Mouse (Mus musculus): ENCODE measurements around the gene Ccdc182. TPM values are rescaled to one million over a fixed set of nuclear protein-coding genes. Genes with fewer than 3 reads are reported as not detected.

The Ccdc182 gene
- total RNA-seq (2021) (not detected), polyA plus RNA-seq (2012; rRNA removed) (not detected in 2 replicates)
- long read RNA-seq, result 0 reads

DNA sequence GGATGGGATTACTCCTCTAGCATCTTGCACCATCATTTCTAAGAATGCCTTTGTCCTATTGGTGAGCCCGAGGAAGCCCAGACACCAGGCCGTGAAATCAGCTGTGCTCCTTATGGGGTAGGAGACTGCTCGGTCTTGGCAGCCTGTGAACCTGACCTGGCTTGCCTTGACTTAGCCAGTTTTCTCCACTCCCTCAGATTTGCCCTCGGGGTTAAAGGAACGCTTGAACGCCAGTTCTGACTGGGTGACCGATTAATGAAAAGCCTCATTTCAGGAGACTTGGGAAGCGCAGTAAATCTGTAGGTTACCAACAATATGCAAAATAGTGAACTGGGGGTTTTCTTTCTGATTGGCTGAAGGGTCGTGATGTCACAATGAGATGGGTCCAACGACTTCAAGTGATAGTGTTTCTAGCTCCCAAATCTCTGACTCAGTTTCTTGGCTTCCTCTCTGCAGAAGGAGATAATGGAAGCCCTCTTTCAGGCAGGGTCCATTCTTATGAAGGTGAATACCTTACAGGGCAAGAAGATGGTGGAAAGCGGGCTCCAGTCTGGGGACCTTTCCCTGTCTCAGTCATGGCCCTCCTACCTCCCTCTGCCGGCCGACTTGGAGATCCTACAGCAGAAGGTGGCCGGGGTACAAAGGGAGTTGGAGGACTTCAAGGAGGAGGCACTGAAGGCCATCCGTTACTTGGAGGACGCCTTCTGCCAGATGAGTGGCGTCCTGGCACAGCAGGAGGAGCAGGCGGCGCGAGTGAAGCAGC, at the start of gene Ccdc182:
Ccdc182 (plus strand) TSS at position 428 of the 763 bp plus-strand sequence.
- no peak for DNase-seq

DNA sequence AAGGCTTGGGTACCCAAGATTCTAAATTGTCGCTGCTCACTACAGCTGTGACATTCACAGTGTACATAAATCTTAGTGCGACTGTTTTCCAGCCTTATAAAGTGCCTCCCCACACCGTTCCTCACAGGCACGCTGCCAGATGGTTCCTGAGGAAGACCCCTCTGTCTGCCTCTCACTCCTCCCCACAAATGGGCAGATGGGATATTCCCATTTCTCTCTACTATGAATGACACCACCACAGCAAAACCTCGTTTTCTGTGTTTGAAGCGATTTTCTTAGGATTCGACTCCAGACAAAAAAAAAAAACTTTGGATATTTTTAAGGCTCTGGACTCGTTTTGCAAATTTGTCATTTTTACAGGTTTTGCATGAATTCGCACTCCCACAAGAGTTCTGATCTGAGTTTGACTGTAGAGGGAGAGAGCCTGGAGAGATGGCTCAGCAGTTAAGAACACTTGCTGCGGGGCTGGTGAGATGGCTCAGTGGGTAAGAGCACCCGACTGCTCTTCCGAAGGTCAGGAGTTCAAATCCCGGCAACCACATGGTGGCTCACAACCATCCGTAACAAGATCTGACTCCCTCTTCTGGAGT, 48.2 kb upstream of the Ccdc182 start:
- DNase-seq, result no peak

GRCm38 (mm10) chr11:88248636-88249035, 45.2 kb upstream of the Ccdc182 start:
- no peak for DNase-seq

DNA sequence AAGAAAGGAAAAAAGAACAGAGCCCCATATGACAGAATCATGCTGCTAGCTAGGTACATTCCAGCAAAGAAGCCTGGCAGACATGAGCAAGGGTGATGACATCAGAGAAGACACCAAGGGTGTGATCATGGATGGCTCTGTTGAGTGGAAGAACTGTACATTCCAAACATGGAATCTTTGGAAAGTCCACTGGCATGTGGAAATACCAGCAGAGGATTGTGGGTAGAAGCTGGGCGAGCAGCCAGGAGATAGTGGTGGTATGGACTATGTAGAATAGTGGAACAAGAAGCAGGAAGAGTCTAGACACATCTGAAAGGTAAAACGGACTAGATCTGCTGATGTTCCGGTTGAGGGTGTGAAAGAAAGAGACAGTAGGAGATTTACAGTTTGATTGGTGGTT, 43.3 kb upstream of the Ccdc182 start:
- no peak for DNase-seq

DNA sequence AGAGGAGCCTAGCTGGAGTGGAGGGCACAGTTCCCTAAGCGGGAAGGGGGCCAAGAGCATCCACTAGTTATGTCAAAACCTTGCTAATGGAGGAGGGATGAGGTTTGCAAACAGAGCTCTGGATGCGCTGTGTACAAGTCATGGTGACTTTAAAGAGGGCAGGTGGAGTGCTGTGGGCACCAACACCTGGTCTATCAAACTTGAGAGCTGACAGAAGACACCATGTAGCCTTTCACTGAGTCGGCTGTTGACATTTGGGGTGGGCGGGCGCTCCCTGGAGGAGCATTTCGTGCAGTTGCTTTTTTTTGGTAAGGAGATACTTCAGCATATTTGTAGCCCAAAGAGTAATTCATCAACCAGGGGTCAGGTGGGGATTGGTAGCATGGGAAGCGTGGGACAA, 42.6 kb upstream of the Ccdc182 start:
- no peak for DNase-seq

- DNase-seq, result peak; percentile 89
These were observed 41.7 kb upstream of the Ccdc182 start for GRCm38 (mm10) chr11:88251972-88252766.

- no peak for DNase-seq
These were observed 40.9 kb upstream of the Ccdc182 start for GRCm38 (mm10) chr11:88252767-88253513.

DNA sequence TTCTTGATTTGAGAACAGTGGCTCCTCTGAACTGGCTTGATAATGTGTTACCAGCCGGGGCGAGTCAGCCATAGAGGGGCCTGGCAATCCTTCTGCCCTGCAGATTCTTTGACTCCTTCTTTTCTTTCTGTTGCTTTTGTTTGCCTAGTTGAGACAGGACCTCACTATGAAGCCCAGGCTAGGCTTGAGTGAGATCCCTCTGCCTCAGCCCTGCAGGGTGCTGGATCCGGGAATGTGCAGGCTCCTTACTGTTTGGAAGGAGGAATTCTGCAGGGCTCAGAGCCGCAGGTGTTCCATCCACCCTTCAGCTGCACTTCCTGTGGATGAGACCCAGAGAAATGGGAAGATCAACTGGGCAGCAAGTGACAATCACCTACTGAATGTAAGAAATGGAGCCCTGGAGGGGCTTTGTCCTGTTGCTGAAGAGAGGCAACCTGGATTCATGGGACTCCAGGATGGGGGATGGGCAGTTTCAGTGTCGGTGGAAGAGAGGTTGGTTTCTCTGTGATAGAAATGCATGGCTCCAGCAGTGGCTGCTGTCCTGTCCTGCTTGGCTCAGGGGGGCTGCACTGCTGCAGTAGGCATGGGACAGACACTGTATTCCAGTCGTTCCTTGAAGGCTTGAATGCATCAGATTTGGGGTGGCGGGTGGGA, 40.2 kb upstream of the Ccdc182 start:
- DNase-seq, result no peak

GRCm38 (mm10) chr11:88257700-88258099, 36.2 kb upstream of the Ccdc182 start:
- no peak for DNase-seq

GRCm38 (mm10) chr11:88258212-88258611, 35.6 kb upstream of the Ccdc182 start:
- no peak for DNase-seq

DNA sequence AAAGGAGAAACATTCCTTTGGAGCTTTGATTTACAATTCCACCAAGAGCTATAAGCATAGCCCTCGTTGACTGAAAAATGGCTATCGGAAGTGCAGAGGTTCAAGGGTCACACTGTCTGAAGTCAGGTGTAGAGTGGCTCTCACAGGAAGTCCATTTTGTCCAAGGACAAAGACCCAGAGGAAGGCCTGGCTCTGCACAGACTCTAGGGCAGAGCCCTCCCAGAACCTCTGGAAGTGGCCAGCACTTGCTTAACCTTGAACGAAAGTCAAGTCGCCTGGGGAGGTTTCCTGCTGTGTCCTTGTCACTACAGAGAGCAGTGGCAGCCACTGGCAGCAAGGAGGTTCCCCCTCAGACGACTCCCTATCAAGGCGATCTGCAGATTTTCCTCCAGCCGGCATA, 33.4 kb upstream of the Ccdc182 start:
- DNase-seq, result peak; percentile 59

- no peak for DNase-seq
These were observed 29.0 kb upstream of the Ccdc182 start for GRCm38 (mm10) chr11:88264889-88265288.

DNA sequence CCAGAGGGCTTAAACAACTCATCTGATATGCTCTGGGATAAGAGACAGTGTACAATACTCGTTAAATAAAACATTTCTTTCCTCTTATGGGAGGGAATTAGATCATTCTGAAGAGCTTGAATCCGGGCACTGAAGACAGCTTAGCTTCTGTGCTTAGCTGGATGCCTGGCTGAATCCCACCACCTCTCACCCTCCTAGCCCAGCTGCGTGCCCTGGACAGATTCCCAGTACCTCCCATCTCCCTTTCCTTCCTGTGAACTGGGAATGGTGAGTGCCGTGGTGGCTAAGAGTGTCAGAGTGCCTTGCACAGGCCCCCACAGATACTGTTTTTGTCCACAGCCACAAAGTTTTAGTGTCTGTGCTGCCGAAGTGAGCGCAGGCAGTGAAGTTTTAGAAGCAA, 27.5 kb upstream of the Ccdc182 start:
- no peak for DNase-seq

DNA sequence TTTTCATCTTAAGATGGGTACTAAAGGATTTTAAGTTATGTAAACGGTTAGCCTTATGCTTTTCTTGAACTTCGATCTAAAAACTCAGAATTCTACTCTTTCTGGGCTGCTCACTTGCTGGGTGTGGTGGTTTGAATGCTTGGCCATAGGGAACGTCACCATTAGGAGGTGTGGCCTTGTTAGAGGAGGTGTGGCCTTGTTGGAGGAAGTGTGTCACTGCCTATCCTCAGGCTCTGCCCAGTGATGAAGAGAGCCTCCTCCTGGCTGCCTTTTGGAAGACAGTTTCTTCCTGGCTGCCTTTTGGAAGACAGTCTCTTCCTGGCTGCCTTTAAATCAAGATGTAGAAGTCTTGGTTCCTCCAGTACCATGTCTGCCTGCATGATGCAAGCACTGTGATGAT, 22.0 kb upstream of the Ccdc182 start:
- no peak for DNase-seq

DNA sequence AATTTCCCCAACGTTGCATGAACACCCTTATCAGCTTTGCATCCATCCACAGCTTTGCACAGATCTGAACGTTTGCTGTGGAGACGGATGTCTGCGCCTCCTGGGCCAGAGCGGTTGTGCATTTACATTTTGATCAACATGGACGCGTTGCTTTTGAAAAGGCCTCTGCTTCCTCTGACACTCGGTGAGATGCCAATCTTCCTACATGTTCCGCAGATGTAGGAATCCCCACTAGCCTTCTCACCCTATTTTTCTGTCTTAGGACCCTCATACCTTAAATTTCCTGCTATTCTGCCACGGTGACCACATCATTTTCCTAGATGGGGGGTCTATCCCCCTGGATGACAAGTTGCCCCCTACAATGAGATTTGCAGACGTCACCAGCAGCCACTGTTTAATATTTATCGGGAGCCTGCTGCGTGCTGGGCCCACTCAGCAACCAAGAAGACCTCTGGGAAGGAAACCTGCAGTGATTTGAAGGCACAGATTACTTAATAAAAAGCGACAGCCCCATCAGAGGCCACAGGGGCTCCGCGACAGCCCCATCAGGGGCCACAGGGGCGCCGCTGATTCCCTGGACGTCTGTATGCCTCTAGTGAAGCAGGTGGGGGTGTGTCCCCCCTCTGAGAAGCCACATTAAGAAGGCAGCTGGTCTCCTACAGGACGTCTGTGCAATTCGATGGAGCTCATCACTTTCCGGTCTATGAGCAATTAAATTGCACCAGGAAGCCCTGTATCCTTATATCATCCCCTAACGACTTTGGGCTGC, 19.6 kb upstream of the Ccdc182 start:
- no peak for DNase-seq

DNA sequence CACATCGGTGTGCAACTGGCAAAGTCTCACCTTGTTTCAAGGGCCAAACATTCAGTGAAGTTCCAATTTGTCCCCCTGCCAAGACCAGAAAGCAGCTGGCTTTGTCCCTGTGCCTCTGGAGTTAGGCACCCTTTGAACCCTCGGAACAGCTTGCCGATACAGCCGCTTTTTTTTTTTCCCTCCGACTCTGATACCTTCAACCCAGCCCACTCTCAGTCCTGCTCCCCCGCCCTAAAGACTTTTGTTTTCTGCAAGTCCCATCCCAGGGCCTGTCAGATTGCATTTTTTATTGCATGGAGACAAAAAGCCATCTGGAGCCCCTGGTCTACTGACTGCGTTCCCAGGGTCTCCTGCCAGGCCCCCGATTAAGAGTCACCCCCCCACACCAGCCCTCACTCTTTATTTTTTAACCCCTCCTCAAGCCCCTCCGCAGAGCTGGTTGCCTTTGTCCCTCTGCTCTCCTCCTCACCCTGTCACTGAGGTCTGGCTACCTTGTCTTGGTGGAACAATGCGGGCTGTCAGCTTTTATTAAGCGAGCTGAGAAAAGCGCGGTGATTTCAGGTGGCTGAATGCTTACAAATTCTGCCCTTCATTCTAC, 18.9 kb upstream of the Ccdc182 start:
- DNase-seq, result no peak

DNA sequence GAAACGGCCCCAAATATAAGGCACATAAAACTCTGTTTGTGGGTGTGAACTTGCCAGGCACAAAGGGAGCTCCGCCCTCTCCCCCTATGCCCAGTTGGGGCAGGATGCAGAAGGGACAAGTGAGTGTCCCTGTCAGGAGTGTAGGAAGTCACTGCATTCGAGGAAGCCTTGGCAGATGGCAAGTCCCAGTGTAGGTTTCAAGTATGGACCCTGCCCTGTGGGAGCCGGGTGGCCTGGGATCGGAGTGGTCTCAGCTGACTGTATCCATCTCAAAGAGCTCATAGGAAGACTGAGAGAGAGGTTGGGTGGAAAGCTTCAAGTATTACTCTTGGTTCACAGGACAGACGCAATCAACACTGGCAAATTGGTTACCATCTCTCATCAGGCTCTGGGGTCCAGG, 17.9 kb upstream of the Ccdc182 start:
- no peak for DNase-seq

- DNase-seq, result peak; percentile 75
These were observed 17.1 kb upstream of the Ccdc182 start for GRCm38 (mm10) chr11:88276534-88277308.

- no peak for DNase-seq
These were observed 14.9 kb upstream of the Ccdc182 start for GRCm38 (mm10) chr11:88279006-88279405.

DNA sequence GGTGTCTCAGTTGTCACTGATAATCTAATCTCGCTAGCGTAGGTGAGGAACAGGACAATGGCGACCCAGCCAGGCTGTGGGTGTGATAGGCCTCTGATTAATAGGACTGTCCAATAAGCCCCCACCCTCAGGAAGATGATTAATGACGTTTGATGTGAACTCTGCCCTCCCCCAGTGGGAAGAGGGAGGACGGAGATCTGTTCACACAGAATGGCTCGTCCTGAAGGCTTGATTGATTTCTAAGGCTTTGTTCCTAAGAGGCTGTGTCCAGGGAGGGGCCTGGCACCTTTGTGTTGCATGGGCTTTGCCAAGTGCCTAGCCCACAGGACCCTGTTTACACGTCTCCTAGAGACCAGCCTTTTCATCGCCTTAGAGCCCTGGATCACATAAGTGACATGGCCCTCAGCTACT, 13.4 kb upstream of the Ccdc182 start:
- peak; percentile 46 for DNase-seq

Data from adrenal gland, adult 2 months (tissue).